Mouse (Mus musculus): ENCODE data around the gene Cab39. TPM values are rescaled to one million over a fixed set of nuclear protein-coding genes. Genes with fewer than 3 reads are reported as not detected.

Gene Cab39
- 28.9 and 29.3 TPM in 2 replicates for polyA plus RNA-seq (2015; fragmentation: Nextera tagmentation; extraction: Ambion mirVana)

DNA sequence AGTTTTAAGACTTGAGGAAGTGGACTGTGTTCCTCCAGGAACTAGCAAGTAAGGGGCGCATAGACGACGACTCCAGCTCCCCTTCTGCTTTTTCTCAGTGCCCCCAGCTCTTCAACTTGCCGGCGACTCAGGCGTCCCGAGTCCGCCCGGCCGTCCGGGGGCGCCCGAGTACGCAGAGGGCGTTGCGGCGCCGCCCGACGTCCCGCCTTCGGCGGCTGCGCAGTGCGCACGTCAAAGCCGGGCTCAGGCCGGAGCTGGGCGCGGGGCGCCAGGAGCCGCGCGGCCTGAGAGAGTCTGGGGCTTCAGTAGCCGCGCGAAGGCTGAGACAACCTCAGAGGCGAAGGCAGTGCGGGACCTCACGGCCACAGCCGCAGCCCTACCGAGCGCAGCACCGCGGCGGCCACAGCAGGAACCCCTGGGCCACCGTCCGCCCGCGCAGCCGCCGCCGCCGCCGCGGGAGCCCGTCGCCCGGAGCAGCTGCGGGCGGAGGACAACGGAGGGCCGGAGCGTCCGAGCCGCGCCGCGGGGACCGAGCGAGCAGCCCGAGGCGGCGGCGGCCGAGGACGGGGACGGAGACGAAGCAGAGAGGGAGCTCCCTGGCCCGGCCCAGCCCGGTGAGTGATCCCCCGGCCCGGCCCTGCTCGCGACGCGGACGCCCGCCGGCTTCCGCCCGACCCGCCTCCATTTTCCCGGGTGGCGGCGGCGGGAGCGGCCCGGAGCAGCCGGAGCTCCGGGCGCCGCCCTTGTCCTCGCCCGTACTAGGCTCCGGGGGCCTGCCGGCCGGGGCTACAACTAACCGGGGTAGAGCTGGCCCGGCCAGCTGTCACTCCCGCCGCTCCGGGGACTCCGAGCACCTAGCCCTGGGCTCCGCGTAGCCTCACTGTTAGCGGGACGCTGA is at the start of gene Cab39:
Gene Cab39 (plus strand): TSS at position 234 of the 898 bp plus-strand sequence.
- ATAC-seq (ENCODE audit: borderline replicate concordance, extremely low read depth, low FRiP score, low TSS enrichment), result peak; percentile 92
- peak within 1 kb of the TSS; percentile 92 for H3K9ac ChIP-seq
- WGBS, result 2% methylated on average over 108 of the region's 118 CpGs

DNA sequence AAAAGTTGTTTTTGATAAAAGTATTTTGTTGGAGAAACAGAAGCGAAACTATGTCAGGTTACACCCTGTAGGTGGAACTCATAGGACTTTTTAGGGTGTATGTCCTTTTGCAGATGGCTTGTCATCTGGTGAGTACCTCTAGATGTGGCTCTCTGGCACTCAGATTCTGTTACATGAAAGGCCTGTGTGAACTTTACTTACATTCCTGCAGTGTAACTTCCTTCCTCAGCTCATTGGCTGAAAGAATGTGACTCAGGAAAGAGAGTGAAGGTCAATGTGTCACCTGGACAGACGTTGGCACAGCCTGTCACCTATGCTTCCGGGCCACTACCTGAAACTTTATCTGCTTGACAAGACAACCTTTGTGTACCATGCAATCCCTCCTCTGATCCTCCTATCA is 48.7 kb upstream of the Cab39 start:
- H3K36me3 ChIP-seq, result no peaks in the 10 kb centered on the region
- H3K27ac ChIP-seq, result no peak overlapping the region
- H3K27me3 ChIP-seq, result no peaks in the 10 kb centered on the region
- no peaks in the 10 kb centered on the region for H3K4me1 ChIP-seq
- no peak overlapping the region for H3K9ac ChIP-seq
- WGBS, result 67% methylated on average over 3 of the region's 3 CpGs
- H3K4me3 ChIP-seq, result no peak overlapping the region
- no peak overlapping the region for H3K4me2 ChIP-seq
- H3K9me3 ChIP-seq, result no peaks in the 10 kb centered on the region
- ATAC-seq (ENCODE audit: borderline replicate concordance, extremely low read depth, low FRiP score, low TSS enrichment), result no peak

More for the DNA sequence above, at the start of gene Cab39:
- Histone ChIP-seq H3K4me3 (peak within 1 kb of the TSS; percentile 84), H3K36me3 (no peaks in the 10 kb centered on the region), H3K27me3 (no peaks in the 10 kb centered on the region), H3K9me3 (no peaks in the 10 kb centered on the region), H3K4me1 (peaks cover 14% of the 10 kb centered on the region; the same call in 1 of the 2 replicates), H3K4me2 (peak within 1 kb of the TSS; percentile 76), H3K27ac (peak within 1 kb of the TSS; percentile 93)

- H3K4me2 ChIP-seq, result no peak overlapping the region
- no peak overlapping the region for H3K9ac ChIP-seq
- WGBS, result 68% methylated on average over 5 of the region's 5 CpGs
- H3K27me3 ChIP-seq, result no peaks in the 10 kb centered on the region
- no peaks in the 10 kb centered on the region for H3K4me1 ChIP-seq
- no peak overlapping the region for H3K27ac ChIP-seq
- H3K4me3 ChIP-seq, result no peak overlapping the region
- H3K36me3 ChIP-seq, result no peaks in the 10 kb centered on the region
- no peaks in the 10 kb centered on the region for H3K9me3 ChIP-seq
- no peak for ATAC-seq (ENCODE audit: borderline replicate concordance, extremely low read depth, low FRiP score, low TSS enrichment)
These were observed 46.7 kb upstream of the Cab39 start for GRCm38 (mm10) chr1:85746511-85746910.

- ATAC-seq (ENCODE audit: borderline replicate concordance, extremely low read depth, low FRiP score, low TSS enrichment), result no peak
- no peak overlapping the region for H3K27ac ChIP-seq
- no peaks in the 10 kb centered on the region for H3K36me3 ChIP-seq
- WGBS, result 80% methylated on average over 2 of the region's 2 CpGs
- no peak overlapping the region for H3K9ac ChIP-seq
- H3K9me3 ChIP-seq, result no peaks in the 10 kb centered on the region
- H3K4me1 ChIP-seq, result no peaks in the 10 kb centered on the region
- no peaks in the 10 kb centered on the region for H3K27me3 ChIP-seq
- no peak overlapping the region for H3K4me3 ChIP-seq
- H3K4me2 ChIP-seq, result no peak overlapping the region
These were observed 43.4 kb upstream of the Cab39 start for GRCm38 (mm10) chr1:85749829-85750228.

- no peak overlapping the region for H3K9ac ChIP-seq
- H3K27me3 ChIP-seq, result no peaks in the 10 kb centered on the region
- no peaks in the 10 kb centered on the region for H3K4me1 ChIP-seq
- no peaks in the 10 kb centered on the region for H3K36me3 ChIP-seq
- no peak overlapping the region for H3K27ac ChIP-seq
- H3K9me3 ChIP-seq, result no peaks in the 10 kb centered on the region
- 88% methylated on average over 4 of the region's 4 CpGs for WGBS
- ATAC-seq (ENCODE audit: borderline replicate concordance, extremely low read depth, low FRiP score, low TSS enrichment), result peak; percentile 38; the same call in 1 of the 2 replicates
- no peak overlapping the region for H3K4me2 ChIP-seq
- H3K4me3 ChIP-seq, result no peak overlapping the region
These were observed 42.6 kb upstream of the Cab39 start for GRCm38 (mm10) chr1:85750650-85751049.

GRCm38 (mm10) chr1:85751494-85751893 is 41.7 kb upstream of the Cab39 start:
- peak; percentile 57; the same call in 1 of the 2 replicates for ATAC-seq (ENCODE audit: borderline replicate concordance, extremely low read depth, low FRiP score, low TSS enrichment)
- H3K36me3 ChIP-seq, result no peaks in the 10 kb centered on the region
- H3K27me3 ChIP-seq, result no peaks in the 10 kb centered on the region
- H3K4me2 ChIP-seq, result no peak overlapping the region
- no peaks in the 10 kb centered on the region for H3K9me3 ChIP-seq
- H3K27ac ChIP-seq, result no peak overlapping the region
- WGBS, result 34% methylated on average over 6 of the region's 6 CpGs
- H3K4me3 ChIP-seq, result no peak overlapping the region
- H3K4me1 ChIP-seq, result no peaks in the 10 kb centered on the region
- no peak overlapping the region for H3K9ac ChIP-seq

GRCm38 (mm10) chr1:85751932-85752680 is 41.1 kb upstream of the Cab39 start:
- Histone ChIP-seq H3K4me3 (no peak overlapping the region), H3K4me1 (no peaks in the 10 kb centered on the region), H3K9ac (no peak overlapping the region), H3K36me3 (no peaks in the 10 kb centered on the region), H3K4me2 (no peak overlapping the region), H3K27ac (no peak overlapping the region), H3K9me3 (no peaks in the 10 kb centered on the region), H3K27me3 (no peaks in the 10 kb centered on the region)
- no peak; the same call in 1 of the 2 replicates for ATAC-seq (ENCODE audit: borderline replicate concordance, extremely low read depth, low FRiP score, low TSS enrichment)
- 75% methylated on average over 11 of the region's 11 CpGs for WGBS

DNA sequence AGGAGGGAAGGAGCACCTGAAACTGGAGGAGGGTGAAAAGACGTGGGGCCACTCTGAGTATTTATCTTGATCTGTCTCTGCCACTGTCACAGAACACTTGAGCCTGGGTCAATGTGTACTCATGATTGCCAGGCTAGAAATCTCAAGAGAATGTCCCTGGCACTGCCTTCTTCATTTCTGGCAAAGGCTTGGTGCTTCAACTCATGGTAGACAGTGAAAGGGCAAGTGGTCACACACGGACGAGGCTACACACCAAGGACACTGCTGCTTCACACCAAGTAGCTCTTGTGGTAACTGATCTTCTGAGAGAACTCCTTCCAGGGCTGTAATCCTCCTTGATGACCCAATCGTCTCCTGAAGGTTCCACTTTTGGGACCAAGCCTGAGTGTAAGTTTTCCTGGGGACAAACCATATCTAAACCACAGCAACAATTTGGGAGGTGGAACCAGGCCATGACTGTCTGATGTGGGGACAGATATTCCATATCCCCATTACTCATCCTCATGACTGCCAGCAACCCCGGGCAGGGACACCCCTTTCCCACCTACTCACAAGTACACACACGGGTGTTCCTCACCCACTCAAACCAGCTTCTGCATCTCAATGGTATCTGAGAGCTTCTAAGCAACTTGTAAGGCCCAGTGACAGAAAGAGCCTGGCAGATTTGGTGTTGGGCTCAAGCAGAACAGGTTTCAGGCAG is 35.6 kb upstream of the Cab39 start:
- 52% methylated on average over 6 of the region's 6 CpGs for WGBS
- Histone ChIP-seq H3K4me3 (no peak overlapping the region), H3K27ac (no peak overlapping the region), H3K9me3 (no peaks in the 10 kb centered on the region), H3K9ac (no peak overlapping the region), H3K27me3 (no peaks in the 10 kb centered on the region), H3K36me3 (no peaks in the 10 kb centered on the region), H3K4me2 (no peak overlapping the region), H3K4me1 (no peaks in the 10 kb centered on the region)
- ATAC-seq (ENCODE audit: borderline replicate concordance, extremely low read depth, low FRiP score, low TSS enrichment), result no peak

- WGBS, result 27% methylated on average over 14 of the region's 14 CpGs
These were observed 34.8 kb upstream of the Cab39 start for GRCm38 (mm10) chr1:85758231-85758968.

GRCm38 (mm10) chr1:85758969-85759293 is 34.3 kb upstream of the Cab39 start:
- Histone ChIP-seq H3K4me1 (no peaks in the 10 kb centered on the region), H3K9ac (no peak overlapping the region), H3K9me3 (no peaks in the 10 kb centered on the region), H3K36me3 (no peaks in the 10 kb centered on the region), H3K27me3 (no peaks in the 10 kb centered on the region), H3K27ac (no peak overlapping the region), H3K4me2 (no peak overlapping the region), H3K4me3 (no peak overlapping the region)
- no peak for ATAC-seq (ENCODE audit: borderline replicate concordance, extremely low read depth, low FRiP score, low TSS enrichment)
- WGBS, result 20% methylated on average over 1 of the region's 1 CpGs

More at GRCm38 (mm10) chr1:85758231-85758968, 34.8 kb upstream of the Cab39 start:
- H3K27ac ChIP-seq, result no peak overlapping the region
- H3K36me3 ChIP-seq, result no peaks in the 10 kb centered on the region
- no peaks in the 10 kb centered on the region for H3K27me3 ChIP-seq
- no peaks in the 10 kb centered on the region for H3K9me3 ChIP-seq
- no peak for ATAC-seq (ENCODE audit: borderline replicate concordance, extremely low read depth, low FRiP score, low TSS enrichment)
- H3K4me3 ChIP-seq, result no peak overlapping the region
- H3K9ac ChIP-seq, result no peak overlapping the region
- no peaks in the 10 kb centered on the region for H3K4me1 ChIP-seq
- no peak overlapping the region for H3K4me2 ChIP-seq

- H3K4me2 ChIP-seq, result no peak overlapping the region
- ATAC-seq (ENCODE audit: borderline replicate concordance, extremely low read depth, low FRiP score, low TSS enrichment), result no peak
- H3K9me3 ChIP-seq, result no peaks in the 10 kb centered on the region
- no peak overlapping the region for H3K9ac ChIP-seq
- no peaks in the 10 kb centered on the region for H3K4me1 ChIP-seq
- WGBS, result 85% methylated on average over 4 of the region's 4 CpGs
- H3K27me3 ChIP-seq, result no peaks in the 10 kb centered on the region
- no peaks in the 10 kb centered on the region for H3K36me3 ChIP-seq
- no peak overlapping the region for H3K27ac ChIP-seq
- H3K4me3 ChIP-seq, result no peak overlapping the region
These were observed 31.6 kb upstream of the Cab39 start for GRCm38 (mm10) chr1:85761665-85762064.
